Mouse (Mus musculus) heart, embryonic 10.5 days (tissue): ENCODE data around the gene Dtnbp1. TPM values are rescaled to one million over a fixed set of nuclear protein-coding genes. Genes with fewer than 3 reads are reported as not detected.

Experiments
- DNase-seq: peaks from one replicate; pipeline ENCODE4 v3.0.0-alpha.2; 2017; ENCODE audit warnings: low spot score
- H3K27ac ChIP-seq: fragments of 300-500 bp; sonication (generic); 2 replicates; pipeline ENCODE4 v1.5.1; 2016; ENCODE audit warnings: mild to moderate bottlenecking
- H3K27me3 ChIP-seq: fragments of 300-500 bp; sonication (generic); 2 replicates; pipeline ENCODE4 v1.6.1; 2016; ENCODE audit warnings: mild to moderate bottlenecking; ENCODE audit not compliant: poor library complexity, insufficient read depth, severe bottlenecking
- H3K36me3 ChIP-seq: fragments of 300-500 bp; sonication (generic); 2 replicates; pipeline ENCODE4 v1.6.1; 2016; ENCODE audit warnings: mild to moderate bottlenecking, moderate library complexity
- H3K4me1 ChIP-seq: fragments of 300-500 bp; sonication (generic); 2 replicates; pipeline ENCODE4 v1.6.1; 2016; ENCODE audit warnings: mild to moderate bottlenecking
- H3K4me3 ChIP-seq: fragments of 300-500 bp; sonication (generic); 2 replicates; pipeline ENCODE4 v1.5.1; 2016; ENCODE audit warnings: mild to moderate bottlenecking, moderate library complexity
- H3K9me3 ChIP-seq: fragments of 300-500 bp; sonication (generic); 2 replicates; pipeline ENCODE4 v1.6.1; 2016; ENCODE audit warnings: mild to moderate bottlenecking, moderate library complexity
- WGBS: fragments of 180-500 bp; shearing (Covaris S2); methylation state at CpG from one replicate; pipeline ENCODE4 v1.1.7; 2016; 5-methylcytosine and 5-hydroxymethylcytosine counted together
- polyA plus RNA-seq: library from polyadenylated mRNA; unstranded; fragments of >200 nt; fragmentation: Nextera tagmentation; extraction: Ambion mirVana; gene quantifications from 2 replicates; pipeline ENCODE4 v1.2.1, GENCODE M21; 2016

The Dtnbp1 gene
- 75.0 and 80.9 TPM in 2 replicates for polyA plus RNA-seq

- Histone ChIP-seq H3K4me1 (peaks cover 28% of the 10 kb centered on the region), H3K27me3 (no peaks in the 10 kb centered on the region), H3K4me3 (peak within 1 kb of the TSS; percentile 95), H3K27ac (peak within 1 kb of the TSS; percentile 94), H3K9me3 (no peaks in the 10 kb centered on the region), H3K36me3 (no peaks in the 10 kb centered on the region)
- under 1% methylated on average over 67 of the region's 68 CpGs for WGBS
- DNase-seq: no peak
Observed at GRCm38 (mm10) chr13:45001911-45002615, at the start of gene Dtnbp1. Dtnbp1 (minus strand) TSS chr13:45002147.

GRCm38 (mm10) chr13:45049261-45050020 is 47.5 kb upstream of the Dtnbp1 start:
- Histone ChIP-seq H3K4me1 (peaks cover 13% of the 10 kb centered on the region), H3K36me3 (no peaks in the 10 kb centered on the region), H3K9me3 (no peaks in the 10 kb centered on the region), H3K4me3 (no peak overlapping the region), H3K27me3 (no peaks in the 10 kb centered on the region), H3K27ac (no peak overlapping the region)
- DNase-seq: no peak
- 80% methylated on average over 7 of the region's 7 CpGs for WGBS

- Histone ChIP-seq H3K27ac (no peak overlapping the region), H3K4me1 (no peaks in the 10 kb centered on the region), H3K9me3 (no peaks in the 10 kb centered on the region), H3K4me3 (no peak overlapping the region), H3K36me3 (no peaks in the 10 kb centered on the region), H3K27me3 (no peaks in the 10 kb centered on the region)
- no peak for DNase-seq
- WGBS: 73% methylated on average over 3 of the region's 3 CpGs
Observed at GRCm38 (mm10) chr13:45043466-45043865, 41.5 kb upstream of the Dtnbp1 start.

GRCm38 (mm10) chr13:45040741-45041140 is 38.8 kb upstream of the Dtnbp1 start:
- H3K9me3 ChIP-seq: no peaks in the 10 kb centered on the region
- H3K27me3 ChIP-seq: no peaks in the 10 kb centered on the region
- H3K4me3 ChIP-seq: no peak overlapping the region
- H3K27ac ChIP-seq: no peak overlapping the region
- DNase-seq: no peak
- 85% methylated on average over 7 of the region's 7 CpGs for WGBS
- H3K36me3 ChIP-seq: no peaks in the 10 kb centered on the region
- no peaks in the 10 kb centered on the region for H3K4me1 ChIP-seq

- Histone ChIP-seq H3K4me1 (no peaks in the 10 kb centered on the region), H3K36me3 (no peaks in the 10 kb centered on the region), H3K9me3 (no peaks in the 10 kb centered on the region), H3K4me3 (no peak overlapping the region), H3K27ac (no peak overlapping the region), H3K27me3 (no peaks in the 10 kb centered on the region)
- WGBS: 66% methylated on average over 4 of the region's 4 CpGs
- no peak for DNase-seq
Observed at GRCm38 (mm10) chr13:45040195-45040594, 38.2 kb upstream of the Dtnbp1 start.

- 81% methylated on average over 4 of the region's 4 CpGs for WGBS
- Histone ChIP-seq H3K4me3 (no peak overlapping the region), H3K27ac (no peak overlapping the region), H3K36me3 (no peaks in the 10 kb centered on the region), H3K4me1 (peaks cover 11% of the 10 kb centered on the region; the same call in 1 of the 2 replicates), H3K27me3 (no peaks in the 10 kb centered on the region), H3K9me3 (no peaks in the 10 kb centered on the region)
- DNase-seq: no peak
Observed at GRCm38 (mm10) chr13:45036417-45036816, 34.5 kb upstream of the Dtnbp1 start.

- Histone ChIP-seq H3K27me3 (no peaks in the 10 kb centered on the region), H3K36me3 (no peaks in the 10 kb centered on the region), H3K9me3 (no peaks in the 10 kb centered on the region), H3K27ac (no peak overlapping the region), H3K4me1 (peaks cover 17% of the 10 kb centered on the region; the same call in 1 of the 2 replicates), H3K4me3 (no peak overlapping the region)
- no peak for DNase-seq
- WGBS: 70% methylated on average over 7 of the region's 7 CpGs
Observed at GRCm38 (mm10) chr13:45034759-45035158, 32.8 kb upstream of the Dtnbp1 start.

- no peaks in the 10 kb centered on the region for H3K36me3 ChIP-seq
- H3K4me1 ChIP-seq: peaks cover 17% of the 10 kb centered on the region; the same call in 1 of the 2 replicates
- no peak overlapping the region for H3K27ac ChIP-seq
- no peaks in the 10 kb centered on the region for H3K9me3 ChIP-seq
- H3K4me3 ChIP-seq: no peak overlapping the region
- WGBS: 89% methylated on average over 10 of the region's 10 CpGs
- no peaks in the 10 kb centered on the region for H3K27me3 ChIP-seq
- no peak for DNase-seq
Observed at GRCm38 (mm10) chr13:45033360-45033759, 31.4 kb upstream of the Dtnbp1 start.

- H3K9me3 ChIP-seq: no peaks in the 10 kb centered on the region
- no peak overlapping the region for H3K27ac ChIP-seq
- peaks cover 17% of the 10 kb centered on the region; the same call in 1 of the 2 replicates for H3K4me1 ChIP-seq
- no peak for DNase-seq
- 56% methylated on average over 4 of the region's 4 CpGs for WGBS
- H3K36me3 ChIP-seq: no peaks in the 10 kb centered on the region
- no peaks in the 10 kb centered on the region for H3K27me3 ChIP-seq
- no peak overlapping the region for H3K4me3 ChIP-seq
Observed at GRCm38 (mm10) chr13:45032484-45032883, 30.5 kb upstream of the Dtnbp1 start.

GRCm38 (mm10) chr13:45031748-45032147 is 29.8 kb upstream of the Dtnbp1 start:
- Histone ChIP-seq H3K4me3 (no peak overlapping the region), H3K27ac (peak overlapping the region; percentile 56; the same call in 1 of the 2 replicates), H3K27me3 (no peaks in the 10 kb centered on the region), H3K9me3 (no peaks in the 10 kb centered on the region), H3K36me3 (no peaks in the 10 kb centered on the region), H3K4me1 (peaks cover 17% of the 10 kb centered on the region; the same call in 1 of the 2 replicates)
- 21% methylated on average over 7 of the region's 7 CpGs for WGBS
- DNase-seq: no peak

GRCm38 (mm10) chr13:45031314-45031713 is 29.4 kb upstream of the Dtnbp1 start:
- WGBS: 30% methylated on average over 10 of the region's 10 CpGs

GRCm38 (mm10) chr13:45030830-45031229 is 28.9 kb upstream of the Dtnbp1 start:
- no peaks in the 10 kb centered on the region for H3K36me3 ChIP-seq
- 12% methylated on average over 12 of the region's 12 CpGs for WGBS
- no peaks in the 10 kb centered on the region for H3K9me3 ChIP-seq
- 0 out of 2 replicates have a peak overlapping the region, but pooled peaks have one; percentile 29 for H3K4me3 ChIP-seq
- H3K4me1 ChIP-seq: peaks cover 17% of the 10 kb centered on the region; the same call in 1 of the 2 replicates
- no peaks in the 10 kb centered on the region for H3K27me3 ChIP-seq
- peak; percentile 93 for DNase-seq
- 0 out of 2 replicates have a peak overlapping the region, but pooled peaks have one; percentile 29 for H3K27ac ChIP-seq

More at GRCm38 (mm10) chr13:45031314-45031713, 29.4 kb upstream of the Dtnbp1 start:
- no peaks in the 10 kb centered on the region for H3K9me3 ChIP-seq
- no peaks in the 10 kb centered on the region for H3K36me3 ChIP-seq
- no peak for DNase-seq
- no peak overlapping the region for H3K27ac ChIP-seq
- no peaks in the 10 kb centered on the region for H3K27me3 ChIP-seq
- peak overlapping the region; percentile 22; the same call in 1 of the 2 replicates for H3K4me3 ChIP-seq
- H3K4me1 ChIP-seq: peaks cover 17% of the 10 kb centered on the region; the same call in 1 of the 2 replicates

- peaks cover 17% of the 10 kb centered on the region; the same call in 1 of the 2 replicates for H3K4me1 ChIP-seq
- no peaks in the 10 kb centered on the region for H3K27me3 ChIP-seq
- 80% methylated on average over 1 of the region's 1 CpGs for WGBS
- DNase-seq: no peak
- H3K36me3 ChIP-seq: no peaks in the 10 kb centered on the region
- no peaks in the 10 kb centered on the region for H3K9me3 ChIP-seq
- H3K4me3 ChIP-seq: no peak overlapping the region
- no peak overlapping the region for H3K27ac ChIP-seq
Observed at GRCm38 (mm10) chr13:45029791-45030190, 27.8 kb upstream of the Dtnbp1 start.
